Comparison of ENCODE assay signal across 28 mouse cellular contexts in genomic region chr4:151726396-151726795, GRCm38 (mm10).
DNase-seq lines count a peak whose midpoint lies in the region; ATAC-seq and TF ChIP-seq lines count a peak whose summit lies in the region.
"Had no signal": no experiment of that assay in that cellular context is flagged by ENCODE, and none has a peak within 500 bp of the region (broad histone marks: within the 10 kb centered on the region; RNA-seq: fewer than 3 reads in every experiment).

No protein-coding gene starts in this region.

- no peak for TF ChIP-seq RAD21 in MEL (IDR thresholded peaks at IDR 0.05; ENCODE audit: low read depth, low read length)

- no peak for TF ChIP-seq POLR2A in MEL (IDR thresholded peaks at IDR 0.05; ENCODE audit: control insufficient read depth in 1 of 2, insufficient read depth in 1 of 2, low read depth in 1 of 2, low read length in 2 of 2, poor library complexity in 1 of 2)

- peaks cover 0 to 47% of the 10 kb centered on the region in 2 experiments; a peak in 2 of 4 replicates for H3K36me3 ChIP-seq in MEL (ENCODE audit: control insufficient read depth in 1 of 2, insufficient read depth in 2 of 2, low read length in 2 of 2)
- H3K36me3 ChIP-seq in intestine, embryonic 16.5 days (ENCODE audit: control insufficient read depth, insufficient read depth, low read length), result no peaks in the 10 kb centered on the region
- H3K36me3 ChIP-seq in liver, embryonic 15.5 days (replicated peaks), result no peaks in the 10 kb centered on the region
- H3K36me3 ChIP-seq: embryonic facial prominence, embryonic 12.5 days; forebrain, embryonic 15.5 days; heart, embryonic 13.5 days; limb, embryonic 10.5 days; neural tube, embryonic 12.5 days had no signal

- peak overlapping the region; percentile 84 for H3K27ac ChIP-seq in MEL (ENCODE audit: control insufficient read depth, low read depth, low read length)
- H3K27ac ChIP-seq in intestine, embryonic 16.5 days (ENCODE audit: low read length), result no peak overlapping the region
- peak overlapping the region; percentile 90 for H3K27ac ChIP-seq in liver, embryonic 15.5 days (replicated peaks)
- H3K27ac ChIP-seq: embryonic facial prominence, embryonic 12.5 days; forebrain, embryonic 15.5 days; heart, embryonic 13.5 days; hindbrain, postnatal 0 days; kidney, postnatal 0 days; limb, embryonic 10.5 days; neural tube, embryonic 12.5 days had no signal

- no peaks in the 10 kb centered on the region for H3K27me3 ChIP-seq in MEL (ENCODE audit: control insufficient read depth in 1 of 2, insufficient read depth in 2 of 2, low read length in 2 of 2)
- H3K27me3 ChIP-seq in intestine, embryonic 16.5 days (replicated peaks; ENCODE audit: control insufficient read depth, insufficient read depth, low read length), result no peaks in the 10 kb centered on the region
- no peaks in the 10 kb centered on the region for H3K27me3 ChIP-seq in liver, embryonic 15.5 days
- H3K27me3 ChIP-seq: embryonic facial prominence, embryonic 12.5 days; forebrain, embryonic 15.5 days; heart, embryonic 13.5 days; neural tube, embryonic 12.5 days had no signal

- H3K4me3 ChIP-seq in MEL (ENCODE audit: control insufficient read depth in 1 of 2, insufficient read depth in 1 of 2, low read depth in 2 of 2, low read length in 2 of 2), result no peak overlapping the region
- no peak overlapping the region for H3K4me3 ChIP-seq in intestine, embryonic 16.5 days (ENCODE audit: low read length)
- peak overlapping the region; percentile 27 for H3K4me3 ChIP-seq in liver, embryonic 15.5 days (replicated peaks)
- H3K4me3 ChIP-seq: embryonic facial prominence, embryonic 12.5 days; forebrain, embryonic 15.5 days; heart, embryonic 13.5 days; limb, embryonic 10.5 days; megakaryocyte, embryonic 14.5 days; neural tube, embryonic 12.5 days had no signal

- TF ChIP-seq EP300 in MEL (IDR thresholded peaks at IDR 0.05; ENCODE audit: low read depth in 1 of 2, low read length in 2 of 2), result peak; percentile 55 to 77; a peak in 3 of 4 replicates

- TF ChIP-seq CTCF in MEL (IDR thresholded peaks at IDR 0.05 in 2 of 3, conservative IDR thresholded peaks at IDR 0.05 in 1 of 3; ENCODE audit: control insufficient read depth in 1 of 3, insufficient read depth in 1 of 3, low read depth in 2 of 3, low read length in 3 of 3, poor library complexity in 1 of 3, severe bottlenecking in 1 of 3), result no peak

- H3K4me2 ChIP-seq in intestine, embryonic 16.5 days (ENCODE audit: low read depth, low read length), result no peak overlapping the region
- H3K4me2 ChIP-seq in liver, embryonic 15.5 days, result peak overlapping the region; percentile 65
- H3K4me2 ChIP-seq: embryonic facial prominence, embryonic 12.5 days; forebrain, embryonic 15.5 days; heart, embryonic 13.5 days; neural tube, embryonic 12.5 days had no signal

- WGBS in intestine, embryonic 16.5 days, result 55% methylated on average over 2 of the region's 2 CpGs
- 22% methylated on average over 2 of the region's 2 CpGs for WGBS in liver, embryonic 15.5 days (ENCODE audit: insufficient replicate concordance)

- no peak overlapping the region; the same call in 1 of the 2 replicates for H3K9ac ChIP-seq in MEL (ENCODE audit: control insufficient read depth, low read depth, low read length, poor library complexity, severe bottlenecking)
- H3K9ac ChIP-seq in intestine, embryonic 16.5 days (ENCODE audit: low read depth, low read length), result no peak overlapping the region
- peak overlapping the region; percentile 56 for H3K9ac ChIP-seq in liver, embryonic 15.5 days
- H3K9ac ChIP-seq: embryonic facial prominence, embryonic 12.5 days; forebrain, embryonic 15.5 days; heart, embryonic 13.5 days; neural tube, embryonic 12.5 days had no signal

- no peaks in the 10 kb centered on the region for H3K79me2 ChIP-seq in MEL (ENCODE audit: control insufficient read depth, insufficient read depth, low read length, poor library complexity)

- DNase-seq in MEL (ENCODE audit: low read depth, low spot score), result peak; percentile 78
- DNase-seq in c-Kit-positive CD71-positive TER-119-negative erythroid progenitor cells, embryonic 14.5 days (ENCODE audit: low read depth), result peak; percentile 63
- no peak for DNase-seq in frontal cortex, postnatal 25 days (ENCODE audit: low spot score in 2 of 2)
- DNase-seq in adipocyte (ENCODE audit: low spot score), result no peak
- DNase-seq in cerebellum, adult 11 months, result no peak
- DNase-seq: adrenal gland, postnatal 14 days; cerebellum, adult 18-20 months; cerebellum, postnatal 14 days; gastrocnemius, postnatal 25 days; heart, adult 18-20 months; heart, postnatal 14 days; kidney, adult 2 months; midbrain, embryonic 14.5 days; right cerebral cortex, postnatal 25 days; spleen, adult 18-20 months; thymus, adult 2 months had no signal

- H3K4me1 ChIP-seq in MEL (ENCODE audit: control insufficient read depth in 1 of 2, insufficient read depth in 2 of 2, low read length in 2 of 2), result peaks cover 26 to 52% of the 10 kb centered on the region in 2 experiments
- H3K4me1 ChIP-seq in intestine, embryonic 16.5 days (ENCODE audit: control insufficient read depth, insufficient read depth, low read length), result no peaks in the 10 kb centered on the region
- H3K4me1 ChIP-seq in liver, embryonic 15.5 days (replicated peaks), result peaks cover 73% of the 10 kb centered on the region
- H3K4me1 ChIP-seq: embryonic facial prominence, embryonic 12.5 days had no signal

- ATAC-seq in intestine, embryonic 16.5 days, result peak; percentile 65
- peak; percentile 74 for ATAC-seq in liver, embryonic 15.5 days (ENCODE audit: insufficient read depth)
- no peak for ATAC-seq in megakaryocyte, adult 5-6 weeks (ENCODE audit: poor library complexity, severe bottlenecking)
- ATAC-seq: forebrain, embryonic 15.5 days; hindbrain, postnatal 0 days; lung, postnatal 0 days had no signal

- H3K9me3 ChIP-seq in MEL (replicated peaks; ENCODE audit: insufficient read depth, low read length), result no peaks in the 10 kb centered on the region
- H3K9me3 ChIP-seq in intestine, embryonic 16.5 days (ENCODE audit: control insufficient read depth, low read length), result no peaks in the 10 kb centered on the region
- no peaks in the 10 kb centered on the region for H3K9me3 ChIP-seq in liver, embryonic 15.5 days (replicated peaks)
- H3K9me3 ChIP-seq: embryonic facial prominence, embryonic 12.5 days; forebrain, embryonic 15.5 days; heart, embryonic 13.5 days; limb, embryonic 10.5 days; neural tube, embryonic 12.5 days had no signal

TF ChIP-seq in MEL, 35 proteins besides CTCF, POLR2A, EP300 and RAD21:
- TF ChIP-seq BHLHE40 (IDR thresholded peaks at IDR 0.05; ENCODE audit: borderline replicate concordance, low read depth, low read length), result no peak
- peak; percentile 79 for TF ChIP-seq ETS1 (IDR thresholded peaks at IDR 0.05; ENCODE audit: low read depth, low read length)
- peak; percentile 26; the same call in 1 of the 2 replicates for TF ChIP-seq SIN3A (IDR thresholded peaks at IDR 0.05; ENCODE audit: low read length)
- TF ChIP-seq TCF12 (IDR thresholded peaks at IDR 0.05; ENCODE audit: low read depth, low read length), result peak; percentile 67
- peak; percentile 62; the same call in 1 of the 2 replicates for TF ChIP-seq GATA1 (IDR thresholded peaks at IDR 0.05; ENCODE audit: low read depth, low read length)
- TF ChIP-seq RCOR1 (IDR thresholded peaks at IDR 0.05; ENCODE audit: low read depth, low read length), result peak; percentile 27; the same call in 1 of the 2 replicates
- no peak for TF ChIP-seq TBP (IDR thresholded peaks at IDR 0.05; ENCODE audit: low read depth, low read length)

Comparison
In these comparisons a context has a peak if more than half of its experiments do, and no peak if none do; other contexts are left out.
1. DNase-seq: peak in MEL (single experiment) and c-Kit-positive CD71-positive TER-119-negative erythroid progenitor cells, embryonic 14.5 days (single experiment); none in frontal cortex, postnatal 25 days (0 of 2), adipocyte (single experiment) and cerebellum, adult 11 months (single experiment).